9 mouse cellular contexts compared by ENCODE assay signal in genomic region chr4:128428303-128429107, GRCm38 (mm10).
DNase-seq lines count a peak whose midpoint lies in the region; ATAC-seq and TF ChIP-seq lines count a peak whose summit lies in the region.
"Had no signal": no experiment of that assay in that cellular context is flagged by ENCODE, and none has a peak within 500 bp of the region (broad histone marks: within the 10 kb centered on the region; RNA-seq: fewer than 3 reads in every experiment).

No protein-coding gene starts in this region.

- H3K27me3 ChIP-seq in CH12.LX (replicated peaks), result peaks cover 17% of the 10 kb centered on the region
- H3K27me3 ChIP-seq in heart, embryonic 15.5 days, result 0 out of 2 replicates have a peak, but pooled peaks cover 2% of the 10 kb centered on the region
- no peaks in the 10 kb centered on the region for H3K27me3 ChIP-seq in midbrain, embryonic 13.5 days
- no peaks in the 10 kb centered on the region for H3K27me3 ChIP-seq in thymus, adult 2 months (ENCODE audit: control insufficient read depth, insufficient read depth, low read length)
- H3K27me3 ChIP-seq: embryonic facial prominence, embryonic 12.5 days had no signal

- ATAC-seq in heart, embryonic 15.5 days (replicated peaks; ENCODE audit: insufficient number of reproducible peaks, insufficient read depth, low FRiP score, low read depth), result no peak
- peak; percentile 75 for ATAC-seq in midbrain, embryonic 13.5 days
- ATAC-seq in granulocyte monocyte progenitor cell, adult 5-6 weeks (replicated peaks; ENCODE audit: poor library complexity, severe bottlenecking), result no peak

- no peaks in the 10 kb centered on the region for H3K4me1 ChIP-seq in CH12.LX (ENCODE audit: control insufficient read depth in 1 of 2, insufficient read depth in 2 of 2)
- peaks cover 11% of the 10 kb centered on the region for H3K4me1 ChIP-seq in heart, embryonic 15.5 days (replicated peaks)
- H3K4me1 ChIP-seq in midbrain, embryonic 13.5 days (replicated peaks), result peaks cover 34% of the 10 kb centered on the region
- H3K4me1 ChIP-seq in thymus, adult 2 months (replicated peaks; ENCODE audit: control insufficient read depth, insufficient read depth, low read length), result no peaks in the 10 kb centered on the region
- H3K4me1 ChIP-seq: embryonic facial prominence, embryonic 12.5 days had no signal

- WGBS in heart, embryonic 15.5 days, result 44% methylated on average over 18 of the region's 18 CpGs
- WGBS in midbrain, embryonic 13.5 days, result 29% methylated on average over 18 of the region's 18 CpGs
- WGBS in thymus, adult 2 months, result 69% methylated on average over 18 of the region's 18 CpGs

- H3K79me2 ChIP-seq in CH12.LX (replicated peaks; ENCODE audit: control insufficient read depth, extremely low read depth, insufficient read depth, poor library complexity, severe bottlenecking), result no peaks in the 10 kb centered on the region

- no peak for TF ChIP-seq POLR2A in CH12.LX (IDR thresholded peaks at IDR 0.05; ENCODE audit: low read depth, low read length)
- no peak for TF ChIP-seq POLR2A in thymus, adult 2 months (IDR thresholded peaks at IDR 0.05; ENCODE audit: control insufficient read depth, extremely low read depth, insufficient read depth, low read length, poor library complexity)

- H3K4me2 ChIP-seq in CH12.LX (ENCODE audit: insufficient read depth, low read depth, poor library complexity, severe bottlenecking), result no peak overlapping the region
- peak overlapping the region; percentile 54 for H3K4me2 ChIP-seq in heart, embryonic 15.5 days
- peak overlapping the region; percentile 32 for H3K4me2 ChIP-seq in midbrain, embryonic 13.5 days (replicated peaks)
- H3K4me2 ChIP-seq: embryonic facial prominence, embryonic 12.5 days had no signal

- dilution Hi-C loops in CH12.LX (cut with MboI; ENCODE audit: extremely low pct_ligation_motif_present, extremely low pct_unique_long_range_greater_than_20kb, low sequenced_read_pairs), result no loop called here

- no peak overlapping the region for H3K27ac ChIP-seq in CH12.LX (ENCODE audit: insufficient read depth, low read depth)
- H3K27ac ChIP-seq in heart, embryonic 15.5 days, result no peak overlapping the region
- H3K27ac ChIP-seq in midbrain, embryonic 13.5 days, result peak overlapping the region; percentile 45
- no peak overlapping the region for H3K27ac ChIP-seq in thymus, adult 2 months (ENCODE audit: control insufficient read depth, insufficient read depth, low read length)
- H3K27ac ChIP-seq: embryonic facial prominence, embryonic 12.5 days had no signal

- no peak for TF ChIP-seq RAD21 in CH12.LX (IDR thresholded peaks at IDR 0.05; ENCODE audit: low read depth, low read length)

- H3K9ac ChIP-seq in CH12.LX (ENCODE audit: insufficient read depth, low read depth), result no peak overlapping the region
- H3K9ac ChIP-seq in heart, embryonic 15.5 days, result no peak overlapping the region
- H3K9ac ChIP-seq in midbrain, embryonic 13.5 days (replicated peaks), result no peak overlapping the region
- H3K9ac ChIP-seq: embryonic facial prominence, embryonic 12.5 days had no signal

- no peaks in the 10 kb centered on the region for H3K36me3 ChIP-seq in CH12.LX (replicated peaks in 1 of 2; ENCODE audit: control insufficient read depth in 1 of 2, insufficient read depth in 1 of 2, low read length in 1 of 2)
- no peaks in the 10 kb centered on the region for H3K36me3 ChIP-seq in heart, embryonic 15.5 days
- 0 out of 2 replicates have a peak, but pooled peaks cover 3% of the 10 kb centered on the region for H3K36me3 ChIP-seq in midbrain, embryonic 13.5 days
- no peaks in the 10 kb centered on the region for H3K36me3 ChIP-seq in thymus, adult 2 months (ENCODE audit: control insufficient read depth, insufficient read depth, low read length)
- H3K36me3 ChIP-seq: embryonic facial prominence, embryonic 12.5 days had no signal

- in situ Hi-C loops in CH12.LX (cut with MboI; ENCODE audit: low pct_ligation_motif_present, low pct_unique_long_range_greater_than_20kb, low sequenced_read_pairs), result no loop called here

- no peak overlapping the region for H3K4me3 ChIP-seq in CH12.LX (replicated peaks in 1 of 3; ENCODE audit: low read depth in 2 of 3, low read length in 2 of 3, poor library complexity in 1 of 3)
- peak overlapping the region; percentile 13; the same call in 1 of the 2 replicates for H3K4me3 ChIP-seq in heart, embryonic 15.5 days
- no peak overlapping the region for H3K4me3 ChIP-seq in midbrain, embryonic 13.5 days (replicated peaks)
- H3K4me3 ChIP-seq in thymus, adult 2 months (ENCODE audit: control insufficient read depth, insufficient read depth, low read length), result no peak overlapping the region
- H3K4me3 ChIP-seq: embryonic facial prominence, embryonic 12.5 days had no signal

- no peaks in the 10 kb centered on the region for H3K9me3 ChIP-seq in CH12.LX (replicated peaks; ENCODE audit: low read length)
- H3K9me3 ChIP-seq in heart, embryonic 15.5 days (replicated peaks), result no peaks in the 10 kb centered on the region
- H3K9me3 ChIP-seq in midbrain, embryonic 13.5 days, result no peaks in the 10 kb centered on the region
- H3K9me3 ChIP-seq: embryonic facial prominence, embryonic 12.5 days had no signal

- no peak for TF ChIP-seq EP300 in CH12.LX (IDR thresholded peaks at IDR 0.05; ENCODE audit: low read length)

- peak; percentile 3 for DNase-seq in CH12.LX (ENCODE audit: extremely low read depth)
- DNase-seq in adrenal gland, postnatal 36 days, result peak; percentile 77 to 84
- DNase-seq in kidney, postnatal 14 days, result peak; percentile 35
- no peak for DNase-seq in spleen, postnatal 14 days (ENCODE audit: low spot score in 2 of 2)
- no peak for DNase-seq in thymus, adult 2 months

- TF ChIP-seq CTCF in CH12.LX (conservative IDR thresholded peaks at IDR 0.05 in 1 of 2, IDR thresholded peaks at IDR 0.05 in 1 of 2; ENCODE audit: low read depth in 2 of 2, low read length in 2 of 2), result no peak
- TF ChIP-seq CTCF in thymus, adult 2 months (IDR thresholded peaks at IDR 0.05; ENCODE audit: borderline replicate concordance, control insufficient read depth, extremely low read depth, insufficient read depth, low read length, poor library complexity), result no peak

TF ChIP-seq in CH12.LX, 34 proteins besides CTCF, POLR2A, EP300 and RAD21:
- TF ChIP-seq ETS1 (conservative IDR thresholded peaks at IDR 0.05; ENCODE audit: low read depth, low read length), result no peak
- peak; percentile 76; the same call in 1 of the 2 replicates for TF ChIP-seq PAX5 (IDR thresholded peaks at IDR 0.05; ENCODE audit: low read length)

Comparison
In these comparisons a context has a peak if more than half of its experiments do, and no peak if none do; other contexts are left out.
1. DNase-seq: peak in CH12.LX (single experiment), adrenal gland, postnatal 36 days (2 of 2) and kidney, postnatal 14 days (single experiment); none in spleen, postnatal 14 days (0 of 2) and thymus, adult 2 months (single experiment).